Mouse (Mus musculus): ENCODE data around the gene Hist1h3g. TPM values are rescaled to one million over a fixed set of nuclear protein-coding genes. Genes with fewer than 3 reads are reported as not detected.
"Not testable (repeated sequence)": the region's sequence is repeated elsewhere in the genome, so short reads cannot be mapped to it uniquely, and the experiment has no call there.

The Hist1h3g gene
- polyA plus RNA-seq, 1 experiment from 2014 or later: 3.3 TPM

GRCm38 (mm10) chr13:23530181-23530900 is 4.9 kb upstream of the Hist1h3g start:
- Histone ChIP-seq H3K4me1 (ENCODE audit: control insufficient read depth, insufficient read depth, low read length) (peaks cover 12% of the 10 kb centered on the region), H3K4me2 (ENCODE audit: low read depth) (peak overlapping the region; percentile 73), H3K4me3 (ENCODE audit: low read depth, low read length) (peak overlapping the region; percentile 41), H3K9ac (ENCODE audit: low read length) (peak overlapping the region; percentile 78), H3K27me3 (ENCODE audit: control insufficient read depth, insufficient read depth, low read length) (no peaks in the 10 kb centered on the region), H3K36me3 (ENCODE audit: control insufficient read depth, insufficient read depth, low read length) (no peaks in the 10 kb centered on the region), H3K27ac (ENCODE audit: low read depth, low read length) (peak overlapping the region; percentile 92), H3K9me3 (ENCODE audit: control insufficient read depth, low read length) (no peaks in the 10 kb centered on the region)
- ATAC-seq (ENCODE audit: insufficient read depth, low FRiP score, low TSS enrichment) (no peak), DNase-seq (ENCODE audit: low spot score) (peak; percentile 74)
- under 1% methylated on average over 20 of the region's 20 CpGs for WGBS

GRCm38 (mm10) chr13:23530901-23531875 is 4.0 kb upstream of the Hist1h3g start, which contains the start of gene Hist1h4h:
Gene Hist1h4h, plus strand, starts transcription at chr13:23531050.
- ATAC-seq (ENCODE audit: insufficient read depth, low FRiP score, low TSS enrichment) (peak; percentile 71), DNase-seq (ENCODE audit: low spot score) (peak; percentile 95)
- H3K9ac ChIP-seq (ENCODE audit: low read length): peak within 1 kb of the TSS; percentile 78
- no peaks in the 10 kb centered on the region for H3K36me3 ChIP-seq (ENCODE audit: control insufficient read depth, insufficient read depth, low read length)
- under 1% methylated on average over 52 of the region's 70 CpGs for WGBS
- H3K4me1 ChIP-seq (ENCODE audit: control insufficient read depth, insufficient read depth, low read length): peaks cover 12% of the 10 kb centered on the region
- H3K27me3 ChIP-seq (ENCODE audit: control insufficient read depth, insufficient read depth, low read length): no peaks in the 10 kb centered on the region
- peak within 1 kb of the TSS; percentile 92 for H3K27ac ChIP-seq (ENCODE audit: low read depth, low read length)
- H3K4me3 ChIP-seq (ENCODE audit: low read depth, low read length): peak within 1 kb of the TSS; percentile 41
- H3K9me3 ChIP-seq (ENCODE audit: control insufficient read depth, low read length): no peaks in the 10 kb centered on the region
- peak within 1 kb of the TSS; percentile 73 for H3K4me2 ChIP-seq (ENCODE audit: low read depth)

GRCm38 (mm10) chr13:23532262-23533075 is 2.8 kb upstream of the Hist1h3g start:
- Histone ChIP-seq H3K27me3 (ENCODE audit: control insufficient read depth, insufficient read depth, low read length) (no peaks in the 10 kb centered on the region), H3K4me1 (ENCODE audit: control insufficient read depth, insufficient read depth, low read length) (peaks cover 16% of the 10 kb centered on the region), H3K9me3 (ENCODE audit: control insufficient read depth, low read length) (no peaks in the 10 kb centered on the region), H3K36me3 (ENCODE audit: control insufficient read depth, insufficient read depth, low read length) (no peaks in the 10 kb centered on the region), H3K9ac (ENCODE audit: low read length) (peak overlapping the region; percentile 78), H3K4me3 (ENCODE audit: low read depth, low read length) (peak overlapping the region; percentile 42), H3K27ac (ENCODE audit: low read depth, low read length) (peak overlapping the region; percentile 92), H3K4me2 (ENCODE audit: low read depth) (peak overlapping the region; percentile 73)
- 25% methylated on average over 9 of the region's 9 CpGs for WGBS
- DNase-seq (ENCODE audit: low spot score) (peak; percentile 37), ATAC-seq (ENCODE audit: insufficient read depth, low FRiP score, low TSS enrichment) (no peak)

GRCm38 (mm10) chr13:23533560-23534367 is 1.5 kb upstream of the Hist1h3g start, which contains the start of gene Hist1h2af:
Gene Hist1h2af, plus strand, starts transcription at chr13:23533906.
- ATAC-seq (ENCODE audit: insufficient read depth, low FRiP score, low TSS enrichment) (peak; percentile 33), DNase-seq (ENCODE audit: low spot score) (peak; percentile 82)
- not testable (repeated sequence) for H3K9me3 ChIP-seq (ENCODE audit: control insufficient read depth, low read length); H3K36me3 ChIP-seq (ENCODE audit: control insufficient read depth, insufficient read depth, low read length); H3K27me3 ChIP-seq (ENCODE audit: control insufficient read depth, insufficient read depth, low read length)
- peak within 1 kb of the TSS; percentile 92 for H3K27ac ChIP-seq (ENCODE audit: low read depth, low read length)
- peak within 1 kb of the TSS; percentile 78 for H3K9ac ChIP-seq (ENCODE audit: low read length)
- WGBS: under 1% methylated on average over 17 of the region's 53 CpGs
- peak within 1 kb of the TSS; percentile 73 for H3K4me2 ChIP-seq (ENCODE audit: low read depth)
- peaks cover 16% of the 10 kb centered on the region for H3K4me1 ChIP-seq (ENCODE audit: control insufficient read depth, insufficient read depth, low read length)
- peak within 1 kb of the TSS; percentile 42 for H3K4me3 ChIP-seq (ENCODE audit: low read depth, low read length)

GRCm38 (mm10) chr13:23534368-23535131 is 672 bp upstream of the Hist1h3g start:
- H3K27me3 ChIP-seq (ENCODE audit: control insufficient read depth, insufficient read depth, low read length): no peaks in the 10 kb centered on the region
- H3K4me3 ChIP-seq (ENCODE audit: low read depth, low read length): peak overlapping the region; percentile 42
- H3K9me3 ChIP-seq (ENCODE audit: control insufficient read depth, low read length): no peaks in the 10 kb centered on the region
- ATAC-seq (ENCODE audit: insufficient read depth, low FRiP score, low TSS enrichment) (peak; percentile 1; the same call in 1 of the 2 replicates), DNase-seq (ENCODE audit: low spot score) (no peak)
- no peaks in the 10 kb centered on the region for H3K36me3 ChIP-seq (ENCODE audit: control insufficient read depth, insufficient read depth, low read length)
- peak overlapping the region; percentile 73 for H3K4me2 ChIP-seq (ENCODE audit: low read depth)
- peaks cover 13% of the 10 kb centered on the region; the same call in 1 of the 2 replicates for H3K4me1 ChIP-seq (ENCODE audit: control insufficient read depth, insufficient read depth, low read length)
- H3K27ac ChIP-seq (ENCODE audit: low read depth, low read length): peak overlapping the region; percentile 92
- WGBS: 1% methylated on average over 15 of the region's 15 CpGs
- peak overlapping the region; percentile 78 for H3K9ac ChIP-seq (ENCODE audit: low read length)

GRCm38 (mm10) chr13:23536076-23536822 is 1.0 kb downstream of the Hist1h3g start:
- Histone ChIP-seq H3K4me2 (ENCODE audit: low read depth) (peak overlapping the region; percentile 73), H3K9me3 (ENCODE audit: control insufficient read depth, low read length) (no peaks in the 10 kb centered on the region), H3K4me3 (ENCODE audit: low read depth, low read length) (peak overlapping the region; percentile 42), H3K4me1 (ENCODE audit: control insufficient read depth, insufficient read depth, low read length) (peaks cover 13% of the 10 kb centered on the region; the same call in 1 of the 2 replicates), H3K36me3 (ENCODE audit: control insufficient read depth, insufficient read depth, low read length) (no peaks in the 10 kb centered on the region), H3K27ac (ENCODE audit: low read depth, low read length) (peak overlapping the region; percentile 67), H3K9ac (ENCODE audit: low read length) (peak overlapping the region; percentile 67), H3K27me3 (ENCODE audit: control insufficient read depth, insufficient read depth, low read length) (no peaks in the 10 kb centered on the region)
- ATAC-seq (ENCODE audit: insufficient read depth, low FRiP score, low TSS enrichment): no peak
- no peak for DNase-seq (ENCODE audit: low spot score)
- WGBS: 21% methylated on average over 7 of the region's 7 CpGs

All from neural tube, embryonic 11.5 days (tissue).